In genomic region chr8:57849074-57849473, GRCm38 (mm10) we compare ENCODE assay signal across 19 mouse cellular contexts.
"Had no signal": no experiment of that assay in that cellular context is flagged by ENCODE, and none has a peak within 500 bp of the region (broad histone marks: within the 10 kb centered on the region; RNA-seq: fewer than 3 reads in every experiment).

No protein-coding gene starts in this region.

- H3K27me3 ChIP-seq: limb, embryonic 13.5 days; liver, embryonic 13.5 days; midbrain, embryonic 12.5 days; midbrain, embryonic 15.5 days; neural tube, embryonic 12.5 days; neural tube, embryonic 15.5 days; stomach, embryonic 15.5 days had no signal

- H3K9me3 ChIP-seq: limb, embryonic 10.5 days; limb, embryonic 13.5 days; liver, embryonic 13.5 days; midbrain, embryonic 12.5 days; midbrain, embryonic 15.5 days; neural tube, embryonic 12.5 days; neural tube, embryonic 15.5 days; stomach, embryonic 15.5 days had no signal

- H3K27ac ChIP-seq: limb, embryonic 10.5 days; limb, embryonic 13.5 days; liver, embryonic 13.5 days; macrophage; midbrain, embryonic 12.5 days; midbrain, embryonic 15.5 days; neural tube, embryonic 12.5 days; neural tube, embryonic 15.5 days; stomach, embryonic 15.5 days had no signal

- H3K36me3 ChIP-seq: limb, embryonic 10.5 days; limb, embryonic 13.5 days; liver, embryonic 13.5 days; midbrain, embryonic 12.5 days; midbrain, embryonic 15.5 days; neural tube, embryonic 12.5 days; neural tube, embryonic 15.5 days; stomach, embryonic 15.5 days had no signal

- DNase-seq: kidney, adult 8-10 months; kidney, postnatal 14 days; kidney, postnatal 4 days; liver; liver, embryonic 13.5 days; lung, embryonic 14.5 days; right cerebral cortex, adult 18-20 months; right cerebral cortex, postnatal 14 days; right cerebral cortex, postnatal 4 days; thymus, postnatal 25 days had no signal

- H3K4me2 ChIP-seq: limb, embryonic 13.5 days; liver, embryonic 13.5 days; lung, embryonic 14.5 days; midbrain, embryonic 12.5 days; midbrain, embryonic 15.5 days; neural tube, embryonic 12.5 days; neural tube, embryonic 15.5 days; stomach, embryonic 15.5 days had no signal

- H3K4me3 ChIP-seq: limb, embryonic 10.5 days; limb, embryonic 13.5 days; liver, embryonic 13.5 days; midbrain, embryonic 12.5 days; midbrain, embryonic 15.5 days; neural tube, embryonic 12.5 days; neural tube, embryonic 15.5 days; stomach, embryonic 15.5 days had no signal

- H3K9ac ChIP-seq: limb, embryonic 13.5 days; liver, embryonic 13.5 days; lung, embryonic 14.5 days; midbrain, embryonic 12.5 days; midbrain, embryonic 15.5 days; neural tube, embryonic 12.5 days; neural tube, embryonic 15.5 days; stomach, embryonic 15.5 days had no signal

- H3K4me1 ChIP-seq: limb, embryonic 10.5 days; limb, embryonic 13.5 days; liver, embryonic 13.5 days; midbrain, embryonic 15.5 days; neural tube, embryonic 12.5 days; neural tube, embryonic 15.5 days; stomach, embryonic 15.5 days had no signal

- ATAC-seq: lung, postnatal 0 days; midbrain, embryonic 15.5 days had no signal
